Mouse (Mus musculus) heart, postnatal 0 days (tissue): ENCODE measurements around the gene Ryr3.

Experiments
- CTCF ChIP-seq: IDR thresholded peaks from 2 replicates; pipeline ENCODE4 v1.5.1; 2016; ENCODE audit warnings: antibody characterized with exemption, control low read depth, low read depth
- EP300 ChIP-seq: IDR thresholded peaks from 2 replicates; pipeline ENCODE4 v1.6.1; 2016; ENCODE audit warnings: antibody characterized with exemption, low read depth

DNA sequence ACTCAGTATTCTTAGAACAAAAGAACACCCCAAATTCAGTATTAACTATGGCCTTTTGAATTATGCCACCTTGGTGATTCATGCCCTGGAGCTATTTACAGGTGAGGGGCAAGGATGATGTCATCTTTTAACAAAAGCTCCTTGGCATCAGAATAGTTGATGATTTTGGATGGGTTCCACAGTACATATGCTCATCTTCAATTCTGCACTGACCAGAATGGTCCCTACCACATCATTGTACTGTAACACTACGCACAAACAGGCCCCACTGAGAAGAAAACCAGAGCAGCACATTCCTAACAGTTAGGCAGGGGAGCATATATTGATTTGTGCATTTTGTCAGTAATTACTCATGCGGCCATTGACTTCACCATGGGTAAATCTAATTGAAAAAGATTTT, 335.1 kb downstream of the Ryr3 start:
- TF ChIP-seq CTCF: no peak
- TF ChIP-seq EP300: no peak
